Mouse (Mus musculus) heart, embryonic 14.5 days (tissue): ENCODE results near the gene Epas1. TPM values are rescaled to one million over a fixed set of nuclear protein-coding genes. Genes with fewer than 3 reads are reported as not detected.

ENCODE experiments used
- ATAC-seq: fragments of 200-750 bp; cut with Nextera tagmentation; 2 replicates; pipeline ENCODE4 v1.8.0; 2017; ENCODE audit warnings: low read depth, moderate TSS enrichment; ENCODE audit not compliant: insufficient number of reproducible peaks, insufficient read depth, low FRiP score
- H3K27ac ChIP-seq, 2 experiments: fragments of 200-500 bp in 1 of 2; fragments of 300-500 bp in 1 of 2; sonication (generic) in 1 of 2; replicated peaks in 1 of 2; 2 replicates each; pipeline ENCODE4 v1.5.1; 2012 to 2014; ENCODE audit warnings: low read depth in 2 of 2, low read length in 2 of 2, control low read depth in 1 of 2, mild to moderate bottlenecking in 1 of 2, mixed read lengths in 1 of 2; ENCODE audit not compliant: control insufficient read depth in 1 of 2, insufficient read depth in 1 of 2
- H3K27me3 ChIP-seq: fragments of 300-500 bp; sonication (generic); 2 replicates; pipeline ENCODE4 v1.6.1; 2014; ENCODE audit warnings: mild to moderate bottlenecking, low read length, control low read depth; ENCODE audit not compliant: control insufficient read depth, insufficient read depth
- H3K36me3 ChIP-seq: fragments of 300-500 bp; sonication (generic); 2 replicates; pipeline ENCODE4 v1.6.1; 2014; ENCODE audit warnings: mild to moderate bottlenecking, control low read depth, low read length, mixed read lengths; ENCODE audit not compliant: control insufficient read depth, insufficient read depth
- H3K4me1 ChIP-seq, 2 experiments: fragments of 200-500 bp in 1 of 2; fragments of 300-500 bp in 1 of 2; sonication (generic) in 1 of 2; 2 replicates each; pipeline ENCODE4 v1.6.1; 2012 to 2014; ENCODE audit warnings: low read length in 2 of 2, control low read depth in 1 of 2, mixed read lengths in 1 of 2; ENCODE audit not compliant: control insufficient read depth in 2 of 2, insufficient read depth in 2 of 2
- H3K4me2 ChIP-seq: fragments of 300-500 bp; sonication (generic); 2 replicates; pipeline ENCODE4 v1.6.1; 2014; ENCODE audit warnings: mild to moderate bottlenecking, low read length
- H3K4me3 ChIP-seq, 2 experiments: fragments of 200-500 bp in 1 of 2; fragments of 300-500 bp in 1 of 2; sonication (generic) in 1 of 2; 2 replicates each; pipeline ENCODE4 v1.5.1; 2012 to 2014; ENCODE audit warnings: low read length in 2 of 2, mild to moderate bottlenecking in 2 of 2, control low read depth in 1 of 2, low read depth in 1 of 2, moderate library complexity in 1 of 2; ENCODE audit not compliant: control insufficient read depth in 1 of 2, insufficient read depth in 1 of 2
- H3K9ac ChIP-seq: fragments of 300-500 bp; sonication (generic); 2 replicates; pipeline ENCODE4 v1.6.1; 2014; ENCODE audit warnings: mild to moderate bottlenecking, low read length
- H3K9me3 ChIP-seq: fragments of 300-500 bp; sonication (generic); 2 replicates; pipeline ENCODE4 v1.6.1; 2016; ENCODE audit warnings: low read length, control low read depth; ENCODE audit not compliant: control insufficient read depth
- whole genome bisulfite sequencing: fragments of 180-500 bp; shearing (Covaris S2); extraction: QIAGEN DNeasy Blood & Tissue Kit; methylation state at CpG from one replicate; pipeline ENCODE4 v1.1.7; 2014; 5-methylcytosine and 5-hydroxymethylcytosine counted together
- polyA plus RNA-seq: library from polyadenylated mRNA; unstranded; fragments of >200 nt; fragmentation: Nextera tagmentation; extraction: Ambion mirVana; gene quantifications from 2 replicates; pipeline ENCODE4 v1.2.1, GENCODE M21; 2014

Gene Epas1
- polyA plus RNA-seq, 1 experiment from 2014 or later = 13.7 TPM

GRCm38 (mm10) chr17:86724786-86725415 lies 28.6 kb upstream of the Epas1 start:
- peaks cover 0 to 3% of the 10 kb centered on the region in 2 experiments; a peak in 1 of 4 replicates for H3K4me1 ChIP-seq
- H3K36me3 ChIP-seq = no peaks in the 10 kb centered on the region
- WGBS = 48% methylated on average over 8 of the region's 8 CpGs
- H3K4me3 ChIP-seq = no peak overlapping the region
- no peak overlapping the region for H3K9ac ChIP-seq
- H3K4me2 ChIP-seq = no peak overlapping the region
- no peak overlapping the region for H3K27ac ChIP-seq
- H3K9me3 ChIP-seq = no peaks in the 10 kb centered on the region
- no peaks in the 10 kb centered on the region for H3K27me3 ChIP-seq
- no peak for ATAC-seq

- WGBS = 80% methylated on average over 7 of the region's 7 CpGs
Measured at GRCm38 (mm10) chr17:86726480-86726879, 27.0 kb upstream of the Epas1 start.

GRCm38 (mm10) chr17:86727031-86727430 lies 26.5 kb upstream of the Epas1 start:
- peaks cover under 1 to 4% of the 10 kb centered on the region in 2 experiments; a peak in 1 of 4 replicates for H3K4me1 ChIP-seq
- 91% methylated on average over 7 of the region's 7 CpGs for WGBS
- no peak overlapping the region for H3K27ac ChIP-seq
- H3K4me2 ChIP-seq = no peak overlapping the region
- H3K9ac ChIP-seq = no peak overlapping the region
- H3K27me3 ChIP-seq = no peaks in the 10 kb centered on the region
- H3K4me3 ChIP-seq = no peak overlapping the region
- no peaks in the 10 kb centered on the region for H3K9me3 ChIP-seq
- ATAC-seq = no peak
- H3K36me3 ChIP-seq = no peaks in the 10 kb centered on the region

More at GRCm38 (mm10) chr17:86726480-86726879, 27.0 kb upstream of the Epas1 start:
- H3K27ac ChIP-seq = no peak overlapping the region
- H3K4me1 ChIP-seq = peaks cover 0 to 3% of the 10 kb centered on the region in 2 experiments; a peak in 1 of 4 replicates
- no peak for ATAC-seq
- no peaks in the 10 kb centered on the region for H3K36me3 ChIP-seq
- H3K9me3 ChIP-seq = no peaks in the 10 kb centered on the region
- no peak overlapping the region for H3K4me3 ChIP-seq
- no peak overlapping the region for H3K9ac ChIP-seq
- H3K4me2 ChIP-seq = no peak overlapping the region
- H3K27me3 ChIP-seq = no peaks in the 10 kb centered on the region

- 0 out of 4 replicates have a peak overlapping the region, but pooled peaks of 1 of the 2 experiments have one; percentile 12 for H3K27ac ChIP-seq
- H3K27me3 ChIP-seq = no peaks in the 10 kb centered on the region
- H3K36me3 ChIP-seq = no peaks in the 10 kb centered on the region
- no peak overlapping the region for H3K4me3 ChIP-seq
- no peak overlapping the region for H3K4me2 ChIP-seq
- H3K4me1 ChIP-seq = peaks cover 4% of the 10 kb centered on the region in 2 experiments; a peak in 1 of 4 replicates
- H3K9ac ChIP-seq = no peak overlapping the region
- ATAC-seq = no peak
- no peaks in the 10 kb centered on the region for H3K9me3 ChIP-seq
- 75% methylated on average over 6 of the region's 6 CpGs for WGBS
Measured at GRCm38 (mm10) chr17:86731273-86731672, 22.2 kb upstream of the Epas1 start.

GRCm38 (mm10) chr17:86732024-86732423 lies 21.5 kb upstream of the Epas1 start:
- 9% methylated on average over 11 of the region's 11 CpGs for WGBS
- Histone ChIP-seq H3K4me2 (peak overlapping the region; percentile 22), H3K4me1 (peaks cover 4% of the 10 kb centered on the region in 2 experiments; a peak in 1 of 4 replicates), H3K9me3 (no peaks in the 10 kb centered on the region), H3K9ac (no peak overlapping the region), H3K4me3 (no peak overlapping the region), H3K27ac (peak overlapping the region; percentile 9 to 20; a peak in 1 of 4 replicates), H3K27me3 (no peaks in the 10 kb centered on the region), H3K36me3 (no peaks in the 10 kb centered on the region)
- 0 out of 2 replicates have a peak, but pooled peaks have one; percentile 61 for ATAC-seq

- H3K4me2 ChIP-seq = peak overlapping the region; percentile 22; the same call in 1 of the 2 replicates
- no peak overlapping the region for H3K9ac ChIP-seq
- H3K4me1 ChIP-seq = peaks cover 4% of the 10 kb centered on the region in 2 experiments; a peak in 1 of 4 replicates
- 0 out of 4 replicates have a peak overlapping the region, but pooled peaks of 1 of the 2 experiments have one; percentile 0 for H3K27ac ChIP-seq
- no peaks in the 10 kb centered on the region for H3K27me3 ChIP-seq
- H3K4me3 ChIP-seq = no peak overlapping the region
- H3K36me3 ChIP-seq = no peaks in the 10 kb centered on the region
- ATAC-seq = no peak
- H3K9me3 ChIP-seq = no peaks in the 10 kb centered on the region
- WGBS = 85% methylated on average over 1 of the region's 1 CpGs
Measured at GRCm38 (mm10) chr17:86732522-86732921, 21.0 kb upstream of the Epas1 start.

GRCm38 (mm10) chr17:86733644-86734043 lies 19.9 kb upstream of the Epas1 start:
- H3K36me3 ChIP-seq = no peaks in the 10 kb centered on the region
- H3K4me2 ChIP-seq = no peak overlapping the region
- H3K4me1 ChIP-seq = peaks cover 4% of the 10 kb centered on the region in 2 experiments; a peak in 1 of 4 replicates
- no peaks in the 10 kb centered on the region for H3K9me3 ChIP-seq
- H3K27me3 ChIP-seq = no peaks in the 10 kb centered on the region
- WGBS = 76% methylated on average over 4 of the region's 4 CpGs
- no peak for ATAC-seq
- no peak overlapping the region for H3K4me3 ChIP-seq
- H3K9ac ChIP-seq = no peak overlapping the region
- H3K27ac ChIP-seq = no peak overlapping the region
